Mouse (Mus musculus) kidney, embryonic 16.5 days (tissue): ENCODE results near the gene Opcml. TPM values are rescaled to one million over a fixed set of nuclear protein-coding genes. Genes with fewer than 3 reads are reported as not detected.

Experiments used
- ATAC-seq: fragments of 200-750 bp; cut with Nextera tagmentation; 2 replicates; pipeline ENCODE4 v1.8.0; 2017; ENCODE audit warnings: moderate TSS enrichment; ENCODE audit not compliant: low FRiP score, low TSS enrichment
- H3K27ac ChIP-seq: fragments of 300-500 bp; sonication (generic); 2 replicates; pipeline ENCODE4 v1.5.1; 2014; ENCODE audit warnings: low read length
- H3K27me3 ChIP-seq: fragments of 300-500 bp; sonication (generic); 2 replicates; pipeline ENCODE4 v1.6.1; 2014; ENCODE audit warnings: low read length, control low read depth, mixed read lengths; ENCODE audit not compliant: insufficient read depth
- H3K36me3 ChIP-seq: fragments of 300-500 bp; sonication (generic); 2 replicates; pipeline ENCODE4 v1.6.1; 2014; ENCODE audit warnings: low read length, control low read depth, mixed read lengths; ENCODE audit not compliant: insufficient read depth
- H3K4me1 ChIP-seq: fragments of 300-500 bp; sonication (generic); 2 replicates; pipeline ENCODE4 v1.6.1; 2014; ENCODE audit warnings: low read length, control low read depth, mixed read lengths; ENCODE audit not compliant: insufficient read depth
- H3K4me2 ChIP-seq: fragments of 300-500 bp; sonication (generic); replicated peaks from 2 replicates; pipeline ENCODE4 v1.6.1; 2014; ENCODE audit warnings: low read depth, low read length
- H3K4me3 ChIP-seq: fragments of 300-500 bp; sonication (generic); 2 replicates; pipeline ENCODE4 v1.5.1; 2014; ENCODE audit warnings: mild to moderate bottlenecking, low read length
- H3K9ac ChIP-seq: fragments of 300-500 bp; sonication (generic); replicated peaks from 2 replicates; pipeline ENCODE4 v1.6.1; 2014; ENCODE audit warnings: low read length
- H3K9me3 ChIP-seq: fragments of 300-500 bp; sonication (generic); 2 replicates; pipeline ENCODE4 v1.6.1; 2016; ENCODE audit warnings: low read length, control low read depth
- WGBS: fragments of 180-500 bp; shearing (Covaris S2); extraction: QIAGEN DNeasy Blood & Tissue Kit; methylation state at CpG from one replicate; pipeline ENCODE4 v1.1.7; 2014; 5-methylcytosine and 5-hydroxymethylcytosine counted together
- polyA plus RNA-seq: library from polyadenylated mRNA; unstranded; fragments of >200 nt; fragmentation: Nextera tagmentation; extraction: Ambion mirVana; gene quantifications from 2 replicates; pipeline ENCODE4 v1.2.1, GENCODE M21; 2015

The Opcml gene
- polyA plus RNA-seq, 1 experiment from 2014 or later, result 2.0 TPM

DNA sequence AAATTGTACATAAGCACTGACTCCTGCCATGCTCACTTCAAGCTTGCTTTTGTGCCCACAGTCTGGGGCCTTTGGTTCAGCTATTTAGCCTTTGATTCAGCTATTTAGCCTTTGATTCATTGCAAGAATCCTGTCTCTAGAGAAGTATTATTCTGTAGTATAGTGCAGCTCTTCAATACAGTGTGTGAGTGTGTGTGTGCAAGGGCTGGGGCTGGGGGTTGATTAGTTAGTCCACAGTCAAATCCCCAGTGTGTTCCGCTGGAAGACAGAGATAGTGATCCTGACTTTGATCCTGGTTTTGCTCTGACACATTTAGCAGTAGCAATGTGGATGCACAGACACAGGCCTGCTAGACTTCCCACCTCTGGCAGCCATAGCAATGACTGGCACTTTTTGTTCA, 797.9 kb downstream of the Opcml start:
- WGBS, result 80% methylated on average over 1 of the region's 1 CpGs
- Histone ChIP-seq H3K4me2 (no peak overlapping the region), H3K4me1 (no peaks in the 10 kb centered on the region)

DNA sequence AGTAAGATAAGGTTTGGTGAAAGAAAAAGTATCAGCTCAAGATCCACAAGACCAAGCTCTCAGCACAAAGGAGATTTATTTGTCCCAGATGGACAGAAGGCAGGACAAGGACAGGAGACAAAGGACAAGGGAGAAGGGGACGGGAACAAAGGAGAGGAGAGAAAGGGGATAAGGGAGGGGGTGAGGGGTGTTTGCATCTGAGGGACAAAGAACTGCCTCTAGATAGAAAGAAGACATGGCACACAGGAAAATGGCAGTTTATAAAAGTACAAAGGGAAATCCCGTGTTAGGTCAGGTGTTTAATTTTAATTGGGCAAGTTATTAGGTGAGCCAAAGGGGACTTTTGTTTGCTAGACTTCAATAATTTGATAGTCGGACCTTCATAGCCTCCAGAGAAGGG, 801.6 kb downstream of the Opcml start:
- Histone ChIP-seq H3K9me3 (no peaks in the 10 kb centered on the region), H3K4me3 (no peak overlapping the region), H3K9ac (no peak overlapping the region), H3K27ac (no peak overlapping the region), H3K36me3 (no peaks in the 10 kb centered on the region), H3K4me2 (no peak overlapping the region), H3K27me3 (no peaks in the 10 kb centered on the region), H3K4me1 (no peaks in the 10 kb centered on the region)
- ATAC-seq, result no peak
- WGBS, result 49% methylated on average over 3 of the region's 3 CpGs

More for the DNA sequence above, 797.9 kb downstream of the Opcml start:
- Histone ChIP-seq H3K9ac (no peak overlapping the region), H3K9me3 (no peaks in the 10 kb centered on the region), H3K27ac (no peak overlapping the region), H3K27me3 (no peaks in the 10 kb centered on the region), H3K36me3 (no peaks in the 10 kb centered on the region), H3K4me3 (no peak overlapping the region)
- ATAC-seq, result no peak

DNA sequence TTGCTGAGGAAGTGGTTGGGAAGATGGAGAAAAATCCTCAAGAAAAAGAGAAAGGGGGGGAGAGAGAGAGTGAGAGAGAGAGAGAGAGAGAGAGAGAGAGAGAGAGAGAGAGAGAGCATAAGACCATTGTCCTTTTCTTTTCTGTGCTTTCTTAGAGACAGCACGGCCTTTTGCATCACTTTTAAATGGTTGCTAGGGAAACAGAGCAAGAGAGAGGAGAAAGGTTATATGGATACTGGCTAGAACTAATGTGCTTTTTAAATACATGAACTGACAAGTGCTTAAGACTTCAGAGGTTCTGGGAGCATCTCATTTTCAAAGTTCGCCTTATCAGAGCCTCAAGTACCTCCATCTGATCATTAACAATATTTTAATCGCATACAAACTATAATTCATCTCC, 804.5 kb downstream of the Opcml start:
- Histone ChIP-seq H3K4me2 (no peak overlapping the region), H3K4me3 (no peak overlapping the region), H3K36me3 (no peaks in the 10 kb centered on the region), H3K27ac (no peak overlapping the region), H3K27me3 (no peaks in the 10 kb centered on the region), H3K9me3 (no peaks in the 10 kb centered on the region), H3K4me1 (no peaks in the 10 kb centered on the region), H3K9ac (no peak overlapping the region)
- WGBS, result 88% methylated on average over 3 of the region's 3 CpGs
- ATAC-seq, result no peak

DNA sequence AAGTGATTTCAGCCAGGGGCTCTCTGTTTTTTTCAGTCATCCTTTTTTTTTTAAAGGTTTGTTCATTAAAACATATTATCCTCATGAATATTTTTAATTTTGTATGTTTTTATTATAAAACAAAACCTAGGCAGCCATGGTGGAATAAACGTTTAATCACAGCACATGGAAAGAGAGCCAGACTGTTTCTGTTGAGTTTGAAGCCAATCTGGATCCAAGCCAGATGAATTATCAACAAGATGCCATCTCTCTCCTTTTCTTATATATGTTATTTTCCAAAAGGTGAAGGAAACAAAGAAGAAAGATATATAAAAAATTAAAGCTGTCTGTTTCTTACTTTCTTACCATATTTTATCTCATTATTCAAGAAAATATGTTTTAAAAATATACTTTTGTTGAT, 815.0 kb downstream of the Opcml start:
- no peaks in the 10 kb centered on the region for H3K27me3 ChIP-seq
- no peak for ATAC-seq
- 79% methylated on average over 1 of the region's 1 CpGs for WGBS

DNA sequence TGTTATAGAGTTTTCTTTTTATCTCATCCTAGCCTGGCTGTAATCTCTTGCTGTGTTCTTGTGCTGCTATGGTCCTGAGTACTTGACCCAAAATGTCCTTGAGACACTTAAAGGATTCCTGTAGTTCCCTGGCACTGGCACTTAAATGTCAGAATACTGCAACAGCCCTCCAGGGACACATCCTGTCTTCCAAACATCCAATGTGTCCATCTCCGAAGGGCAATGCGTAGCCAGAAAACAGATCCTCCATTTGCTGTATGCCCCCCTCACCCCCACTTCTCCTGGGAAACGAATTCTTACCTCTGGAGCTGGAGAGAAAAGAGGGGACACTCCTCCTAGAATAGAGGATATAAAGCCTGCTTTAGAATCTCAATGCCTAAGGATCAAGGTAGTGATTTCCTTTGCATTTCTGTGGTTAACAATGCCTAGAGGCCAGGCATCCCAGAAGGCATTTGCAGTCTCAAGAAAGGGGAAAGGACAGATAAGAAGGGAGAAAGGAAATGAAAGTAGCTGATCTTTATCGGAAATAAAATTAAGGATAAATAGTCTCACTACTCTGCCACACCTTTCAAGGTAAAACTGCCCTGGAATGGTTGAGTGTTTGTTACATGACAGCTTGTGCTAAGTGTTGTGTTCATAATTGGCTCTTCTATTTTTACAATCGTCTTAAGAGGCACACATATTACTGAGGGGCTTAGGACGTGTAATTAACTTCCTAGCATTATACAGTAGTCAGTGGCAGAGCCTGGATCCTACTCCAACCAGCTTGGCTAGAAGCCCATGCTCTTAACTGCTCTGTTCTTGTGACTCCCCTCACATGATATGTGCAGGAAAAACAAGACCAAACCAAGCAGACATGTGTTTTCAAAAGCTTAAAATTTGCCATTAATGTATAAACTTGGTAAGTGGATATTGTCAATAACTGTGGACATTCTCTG, 823.4 kb downstream of the Opcml start:
- Histone ChIP-seq H3K27ac (no peak overlapping the region), H3K36me3 (no peaks in the 10 kb centered on the region), H3K27me3 (no peaks in the 10 kb centered on the region), H3K4me2 (no peak overlapping the region), H3K4me3 (no peak overlapping the region), H3K9ac (no peak overlapping the region), H3K9me3 (no peaks in the 10 kb centered on the region), H3K4me1 (no peaks in the 10 kb centered on the region)
- 36% methylated on average over 6 of the region's 6 CpGs for WGBS
- ATAC-seq, result no peak

More for the DNA sequence above, 815.0 kb downstream of the Opcml start:
- Histone ChIP-seq H3K4me3 (no peak overlapping the region), H3K27ac (no peak overlapping the region), H3K4me1 (no peaks in the 10 kb centered on the region), H3K4me2 (no peak overlapping the region), H3K9ac (no peak overlapping the region), H3K36me3 (no peaks in the 10 kb centered on the region), H3K9me3 (no peaks in the 10 kb centered on the region)

DNA sequence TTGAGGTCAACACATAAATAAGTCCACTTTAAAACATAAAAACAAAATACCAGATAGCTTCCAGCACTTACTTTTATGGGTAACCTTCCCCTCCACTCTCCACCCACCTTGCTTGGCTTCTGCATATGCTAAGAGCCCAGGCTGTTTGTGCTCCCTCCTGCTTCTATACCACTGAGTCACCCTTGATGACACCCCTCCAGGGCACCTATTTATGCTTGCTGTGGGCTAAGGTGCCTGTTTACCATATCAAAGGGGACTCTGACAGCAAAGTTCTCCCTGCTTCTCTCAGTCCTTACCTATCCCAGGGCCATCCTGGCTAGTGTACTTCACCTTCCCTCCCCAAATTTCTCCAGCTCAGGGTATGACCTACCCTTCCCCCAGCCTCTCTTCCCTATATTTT, 824.9 kb downstream of the Opcml start:
- H3K9me3 ChIP-seq, result no peaks in the 10 kb centered on the region
- no peaks in the 10 kb centered on the region for H3K36me3 ChIP-seq
- H3K27ac ChIP-seq, result no peak overlapping the region
- no peak overlapping the region for H3K4me2 ChIP-seq
- no peak overlapping the region for H3K9ac ChIP-seq
- H3K4me3 ChIP-seq, result no peak overlapping the region
- H3K4me1 ChIP-seq, result no peaks in the 10 kb centered on the region
- ATAC-seq, result no peak
- H3K27me3 ChIP-seq, result no peaks in the 10 kb centered on the region

DNA sequence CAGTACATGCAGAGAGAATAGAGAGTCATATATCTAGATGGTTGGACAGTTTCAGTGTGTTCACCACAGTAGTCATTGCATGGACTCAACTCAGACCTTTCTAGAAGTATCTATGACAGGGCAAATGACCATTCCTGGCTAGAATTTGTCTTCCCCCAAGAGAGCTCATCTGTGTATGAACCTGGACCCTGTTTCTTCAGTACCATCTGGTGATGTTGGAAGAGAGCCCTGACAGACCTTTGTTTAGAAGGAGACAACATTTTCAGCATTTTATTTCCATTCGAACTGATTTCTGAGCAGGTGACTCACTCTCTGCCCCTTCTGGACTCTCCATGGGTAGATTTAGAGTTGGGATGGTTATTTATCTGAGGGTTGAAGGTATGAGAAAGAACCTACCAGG, 827.1 kb downstream of the Opcml start:
- no peak overlapping the region for H3K27ac ChIP-seq
- no peaks in the 10 kb centered on the region for H3K9me3 ChIP-seq
- no peak overlapping the region for H3K9ac ChIP-seq
- no peak overlapping the region for H3K4me2 ChIP-seq
- WGBS, result 80% methylated on average over 1 of the region's 1 CpGs
- H3K4me1 ChIP-seq, result no peaks in the 10 kb centered on the region
- H3K4me3 ChIP-seq, result no peak overlapping the region
- H3K27me3 ChIP-seq, result no peaks in the 10 kb centered on the region
- no peaks in the 10 kb centered on the region for H3K36me3 ChIP-seq
- no peak for ATAC-seq

DNA sequence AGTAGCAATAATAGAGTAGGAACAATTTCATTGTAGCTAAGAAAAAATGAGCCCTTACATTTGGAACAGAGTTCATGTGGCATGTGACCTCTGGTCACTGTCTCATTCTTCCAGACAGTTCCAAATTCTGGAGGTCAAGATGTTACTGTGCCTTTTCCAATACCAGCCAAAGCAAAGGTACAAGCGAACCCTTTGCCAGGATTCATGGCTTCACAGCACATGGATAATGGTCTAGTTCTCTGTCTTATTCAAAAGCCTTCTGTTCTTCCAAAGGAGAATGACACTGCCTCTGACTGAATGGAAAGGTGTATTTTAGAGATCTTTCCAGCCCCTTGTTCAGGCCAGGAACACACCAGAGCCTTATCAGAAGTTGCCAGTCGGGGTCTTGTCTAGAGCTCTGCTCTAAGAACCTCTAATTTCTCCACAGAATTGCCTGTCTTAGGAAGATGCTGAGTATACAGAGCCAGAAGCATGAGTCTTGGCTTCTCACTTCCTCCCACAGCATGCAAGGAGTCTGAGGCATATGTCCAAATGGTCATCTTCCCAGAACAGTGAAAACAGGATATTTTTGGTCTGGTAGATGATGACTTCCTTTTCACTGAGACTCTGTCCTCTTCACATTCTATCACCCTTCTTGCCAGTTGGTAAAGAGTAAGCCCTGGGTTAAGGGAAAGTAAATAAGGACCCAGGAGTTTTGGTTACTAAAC, 827.8 kb downstream of the Opcml start:
- no peak overlapping the region for H3K4me2 ChIP-seq
- H3K9me3 ChIP-seq, result no peaks in the 10 kb centered on the region
- H3K27ac ChIP-seq, result no peak overlapping the region
- H3K4me1 ChIP-seq, result no peaks in the 10 kb centered on the region
- 79% methylated on average over 2 of the region's 2 CpGs for WGBS
- H3K36me3 ChIP-seq, result no peaks in the 10 kb centered on the region
- H3K4me3 ChIP-seq, result no peak overlapping the region
- no peaks in the 10 kb centered on the region for H3K27me3 ChIP-seq
- H3K9ac ChIP-seq, result no peak overlapping the region
- no peak for ATAC-seq

DNA sequence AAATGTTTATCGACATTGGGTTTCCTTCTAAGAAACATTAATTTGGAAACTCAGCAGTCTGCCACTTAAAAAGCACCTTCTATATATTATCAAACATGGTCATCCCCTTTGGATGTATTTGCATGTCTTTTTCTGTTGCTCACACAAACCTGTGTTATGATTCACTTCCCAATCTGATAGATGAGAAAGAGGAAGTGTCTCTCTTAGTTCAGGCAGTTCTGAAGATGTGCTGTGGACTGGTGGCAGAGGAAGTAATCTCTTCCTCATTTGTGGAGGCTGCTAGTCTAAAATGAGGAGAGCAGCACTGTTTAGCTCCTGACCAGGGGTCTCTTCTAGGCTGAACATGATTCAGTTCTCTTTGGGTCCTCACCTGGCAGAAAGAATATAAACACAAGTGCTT, 831.4 kb downstream of the Opcml start:
- Histone ChIP-seq H3K36me3 (no peaks in the 10 kb centered on the region), H3K9me3 (no peaks in the 10 kb centered on the region), H3K4me2 (no peak overlapping the region), H3K9ac (no peak overlapping the region), H3K27ac (no peak overlapping the region), H3K4me3 (no peak overlapping the region), H3K4me1 (no peaks in the 10 kb centered on the region), H3K27me3 (no peaks in the 10 kb centered on the region)
- no peak for ATAC-seq
- 86% methylated on average over 1 of the region's 1 CpGs for WGBS

DNA sequence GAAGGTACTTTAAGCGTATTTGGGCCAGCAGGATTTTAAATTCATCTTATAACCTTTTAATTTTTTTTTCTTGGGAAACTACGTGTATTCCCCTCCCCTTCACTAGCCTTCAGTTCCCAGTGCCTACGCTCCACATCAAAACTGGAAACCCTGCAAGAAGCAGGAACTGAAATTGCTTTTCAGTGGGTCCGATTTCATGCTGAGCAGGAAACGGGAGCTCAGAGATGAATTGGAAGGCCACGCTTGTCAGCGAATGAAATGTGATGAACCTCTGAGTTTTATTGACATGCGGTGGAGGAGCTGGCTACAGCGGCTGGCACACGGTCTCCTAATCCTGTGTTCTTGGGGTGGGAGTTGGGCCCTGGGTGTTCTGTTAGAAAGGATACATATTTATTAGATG, 834.3 kb downstream of the Opcml start:
- Histone ChIP-seq H3K27ac (no peak overlapping the region), H3K9me3 (no peaks in the 10 kb centered on the region), H3K27me3 (no peaks in the 10 kb centered on the region), H3K4me3 (no peak overlapping the region), H3K4me1 (no peaks in the 10 kb centered on the region), H3K9ac (no peak overlapping the region), H3K4me2 (no peak overlapping the region), H3K36me3 (no peaks in the 10 kb centered on the region)
- 25% methylated on average over 10 of the region's 10 CpGs for WGBS
- no peak for ATAC-seq
